Mouse (Mus musculus) kidney, postnatal 0 days (tissue): ENCODE results near the gene Syce3. TPM values are rescaled to one million over a fixed set of nuclear protein-coding genes. Genes with fewer than 3 reads are reported as not detected.
A peak's percentile ranks its signal among the peaks of the same experiment; 100 is the strongest.
"Not testable (repeated sequence)": the region's sequence is repeated elsewhere in the genome, so short reads cannot be mapped to it uniquely, and the experiment has no call there.

Source experiments
- ATAC-seq: fragments of 200-750 bp; cut with Nextera tagmentation; replicated peaks from 2 replicates; pipeline ENCODE4 v1.8.0; 2017; ENCODE audit warnings: low read depth, moderate number of reproducible peaks, moderate TSS enrichment, moderate library complexity; ENCODE audit not compliant: low FRiP score
- DNase-seq: peaks from one replicate; pipeline ENCODE4 v3.0.0-alpha.2; 2016; ENCODE audit warnings: low spot score
- H3K27ac ChIP-seq: fragments of 300-500 bp; sonication (generic); 2 replicates; pipeline ENCODE4 v1.5.1; 2014; ENCODE audit warnings: mild to moderate bottlenecking
- H3K27me3 ChIP-seq: fragments of 300-500 bp; sonication (generic); 2 replicates; pipeline ENCODE4 v1.6.1; 2014; ENCODE audit warnings: low read length, mixed read lengths; ENCODE audit not compliant: insufficient read depth
- H3K36me3 ChIP-seq: fragments of 300-500 bp; sonication (generic); 2 replicates; pipeline ENCODE4 v1.6.1; 2014; ENCODE audit warnings: low read length, mixed read lengths; ENCODE audit not compliant: insufficient read depth
- H3K4me1 ChIP-seq: fragments of 300-500 bp; sonication (generic); replicated peaks from 2 replicates; pipeline ENCODE4 v1.6.1; 2014; ENCODE audit warnings: antibody characterized with exemption, low read length, mixed read lengths; ENCODE audit not compliant: insufficient read depth
- H3K4me2 ChIP-seq: fragments of 300-500 bp; sonication (generic); 2 replicates; pipeline ENCODE4 v1.6.1; 2014; ENCODE audit warnings: mild to moderate bottlenecking, low read length, moderate library complexity, mixed read lengths
- H3K4me3 ChIP-seq: fragments of 300-500 bp; sonication (generic); replicated peaks from 2 replicates; pipeline ENCODE4 v1.5.1; 2014; ENCODE audit warnings: low read depth, low read length
- H3K9ac ChIP-seq: fragments of 300-500 bp; sonication (generic); 2 replicates; pipeline ENCODE4 v1.6.1; 2014; ENCODE audit warnings: low read depth, low read length
- H3K9me3 ChIP-seq: fragments of 300-500 bp; sonication (generic); replicated peaks from 2 replicates; pipeline ENCODE4 v1.6.1; 2016; ENCODE audit warnings: low read length, inconsistent platforms, mixed read lengths
- CTCF ChIP-seq: IDR thresholded peaks from 2 replicates; pipeline ENCODE4 v1.5.1; 2016; ENCODE audit warnings: antibody characterized with exemption, low read depth, mild to moderate bottlenecking, moderate library complexity
- WGBS: fragments of 180-500 bp; shearing (Covaris S2); extraction: QIAGEN DNeasy Blood & Tissue Kit; methylation state at CpG from one replicate; pipeline ENCODE4 v1.1.7; 2014; 5-methylcytosine and 5-hydroxymethylcytosine counted together
- polyA plus RNA-seq: library from polyadenylated mRNA; unstranded; fragments of >200 nt; fragmentation: Nextera tagmentation; extraction: Ambion mirVana; gene quantifications from 2 replicates; pipeline ENCODE4 v1.2.1, GENCODE M21; 2015

Gene Syce3
- polyA plus RNA-seq, 1 experiment from 2014 or later = not detected

- no peak overlapping the region for H3K27ac ChIP-seq
- 76% methylated on average over 3 of the region's 3 CpGs for WGBS
- H3K9me3 ChIP-seq = no peaks in the 10 kb centered on the region
- H3K27me3 ChIP-seq = no peaks in the 10 kb centered on the region
- no peak overlapping the region for H3K9ac ChIP-seq
- H3K4me2 ChIP-seq = no peak overlapping the region
- no peak overlapping the region for H3K4me3 ChIP-seq
- no peak for DNase-seq
- no peak for ATAC-seq
- H3K4me1 ChIP-seq = peaks cover 11% of the 10 kb centered on the region; the same call in 1 of the 2 replicates
- TF ChIP-seq CTCF = no peak
- H3K36me3 ChIP-seq = peaks cover 6% of the 10 kb centered on the region; the same call in 1 of the 2 replicates
Measured at GRCm38 (mm10) chr15:89431271-89431670, 21.0 kb upstream of the Syce3 start.

DNA sequence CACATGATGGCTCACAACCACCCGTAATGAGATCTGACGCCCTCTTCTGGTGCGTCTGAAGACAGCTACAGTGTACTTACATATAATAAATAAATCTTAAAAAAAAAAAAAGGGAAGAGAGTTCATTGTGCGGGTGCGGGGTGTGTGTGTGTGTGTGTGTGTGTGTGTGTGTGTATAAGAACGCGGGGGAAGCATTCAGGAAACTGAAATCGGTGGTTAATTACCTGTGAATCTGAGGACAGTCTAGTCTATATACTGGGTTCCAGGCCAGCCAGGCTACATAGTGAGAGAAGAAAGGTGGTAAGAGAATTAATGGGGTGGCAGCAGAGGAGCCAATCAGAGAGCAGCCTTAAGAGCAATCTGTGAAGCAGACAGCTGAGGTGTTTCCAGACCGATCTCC lies 20.5 kb upstream of the Syce3 start:
- not testable (repeated sequence) for H3K4me2 ChIP-seq, ATAC-seq, H3K9ac ChIP-seq, DNase-seq, H3K27ac ChIP-seq, H3K4me3 ChIP-seq, H3K27me3 ChIP-seq, H3K36me3 ChIP-seq, H3K9me3 ChIP-seq
- WGBS = 80% methylated on average over 6 of the region's 9 CpGs
- H3K4me1 ChIP-seq = peaks cover 14% of the 10 kb centered on the region; the same call in 1 of the 2 replicates

DNA sequence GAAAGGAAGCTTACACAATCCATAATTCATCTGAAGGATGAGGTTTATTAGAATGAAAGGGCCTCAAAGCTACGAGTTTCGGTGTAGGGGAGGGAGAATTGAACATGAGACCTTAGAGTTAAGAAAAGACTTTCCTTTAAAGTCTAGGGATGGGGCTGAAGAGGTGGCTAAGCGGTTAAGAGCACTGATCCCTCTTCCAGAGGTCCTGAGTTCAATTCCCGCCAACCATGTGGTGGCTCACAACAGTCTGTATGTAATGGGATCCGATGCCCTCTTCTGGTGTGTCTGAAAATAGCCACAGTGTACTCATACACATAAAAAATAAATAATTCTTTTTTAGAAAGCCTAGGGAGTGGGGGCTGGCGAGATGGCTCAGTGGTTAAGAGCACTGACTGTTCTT lies 20.0 kb upstream of the Syce3 start:
- Histone ChIP-seq H3K4me2 (peak overlapping the region; percentile 73), H3K27ac (peak overlapping the region; percentile 96), H3K36me3 (peaks cover 9% of the 10 kb centered on the region; the same call in 1 of the 2 replicates), H3K9me3 (no peaks in the 10 kb centered on the region), H3K9ac (peak overlapping the region; percentile 75), H3K4me3 (peak overlapping the region; percentile 68), H3K27me3 (no peaks in the 10 kb centered on the region), H3K4me1 (peaks cover 18% of the 10 kb centered on the region; the same call in 1 of the 2 replicates)
- 56% methylated on average over 6 of the region's 6 CpGs for WGBS
- TF ChIP-seq CTCF = peak; percentile 27; the same call in 1 of the 2 replicates
- ATAC-seq = no peak
- DNase-seq = peak; percentile 18

GRCm38 (mm10) chr15:89429352-89430221 lies 19.3 kb upstream of the Syce3 start, which contains the start of the genes C730034F03Rik, Gm44502 and Chkb:
C730034F03Rik (plus strand) TSS chr15:89429589.
Gm44502 (minus strand) TSS chr15:89429696.
Chkb (minus strand) TSS chr15:89429908.
- no peaks in the 10 kb centered on the region for H3K27me3 ChIP-seq
- under 1% methylated on average over 70 of the region's 70 CpGs for WGBS
- peak; percentile 96 for DNase-seq
- H3K4me2 ChIP-seq = peak within 1 kb of the TSS; percentile 73
- ATAC-seq = peak; percentile 91
- H3K36me3 ChIP-seq = peaks cover 9% of the 10 kb centered on the region; the same call in 1 of the 2 replicates
- H3K9ac ChIP-seq = peak within 1 kb of the TSS; percentile 75
- H3K4me1 ChIP-seq = peaks cover 18% of the 10 kb centered on the region; the same call in 1 of the 2 replicates
- H3K27ac ChIP-seq = peak within 1 kb of the TSS; percentile 96
- no peaks in the 10 kb centered on the region for H3K9me3 ChIP-seq
- TF ChIP-seq CTCF = no peak
- H3K4me3 ChIP-seq = peak within 1 kb of the TSS; percentile 68

DNA sequence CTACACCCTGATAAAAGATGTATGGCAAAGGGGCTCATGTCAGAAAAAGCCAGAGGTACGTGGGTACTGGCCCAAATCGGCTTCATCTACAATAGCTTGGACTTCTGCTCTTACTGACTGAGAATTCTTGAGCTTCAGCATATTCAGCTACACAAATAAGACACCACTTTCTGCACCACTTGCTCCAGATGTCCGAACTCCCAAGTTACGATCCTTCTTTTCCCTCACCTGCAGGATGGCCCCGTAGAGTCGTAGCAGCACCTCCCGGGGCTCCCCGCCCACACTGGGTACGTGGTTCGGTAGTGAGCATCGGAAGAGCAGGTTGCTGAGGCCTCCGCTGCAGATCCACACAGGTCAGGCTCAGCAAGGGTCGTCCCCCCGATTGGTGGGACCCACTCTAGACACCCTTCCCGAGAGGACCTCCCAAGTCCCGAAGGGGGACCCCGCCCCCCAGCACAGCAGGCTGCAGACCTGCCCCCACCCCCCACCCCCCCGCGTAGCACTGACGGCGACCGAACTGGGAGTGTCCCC lies 18.6 kb upstream of the Syce3 start:
- Histone ChIP-seq H3K36me3 (peaks cover 9% of the 10 kb centered on the region; the same call in 1 of the 2 replicates), H3K4me1 (peaks cover 18% of the 10 kb centered on the region; the same call in 1 of the 2 replicates), H3K4me2 (peak overlapping the region; percentile 73), H3K27me3 (no peaks in the 10 kb centered on the region), H3K9me3 (no peaks in the 10 kb centered on the region), H3K4me3 (peak overlapping the region; percentile 68), H3K9ac (peak overlapping the region; percentile 75), H3K27ac (peak overlapping the region; percentile 20; the same call in 1 of the 2 replicates)
- no peak for TF ChIP-seq CTCF
- DNase-seq (no peak), ATAC-seq (peak; percentile 37)
- 5% methylated on average over 22 of the region's 22 CpGs for WGBS

- peaks cover 18% of the 10 kb centered on the region; the same call in 1 of the 2 replicates for H3K4me1 ChIP-seq
- ATAC-seq (no peak), DNase-seq (no peak)
- peaks cover 9% of the 10 kb centered on the region; the same call in 1 of the 2 replicates for H3K36me3 ChIP-seq
- H3K27me3 ChIP-seq = no peaks in the 10 kb centered on the region
- H3K9ac ChIP-seq = peak overlapping the region; percentile 75; the same call in 1 of the 2 replicates
- TF ChIP-seq CTCF = no peak
- H3K9me3 ChIP-seq = no peaks in the 10 kb centered on the region
- H3K27ac ChIP-seq = no peak overlapping the region
- H3K4me2 ChIP-seq = peak overlapping the region; percentile 73
- WGBS = 87% methylated on average over 19 of the region's 19 CpGs
- peak overlapping the region; percentile 68 for H3K4me3 ChIP-seq
Measured at GRCm38 (mm10) chr15:89428136-89428790, 18.0 kb upstream of the Syce3 start.
